Mouse (Mus musculus): ENCODE data around the gene Ankrd55. TPM values are rescaled to one million over a fixed set of nuclear protein-coding genes. Genes with fewer than 3 reads are reported as not detected.

Ankrd55 gene
- polyA plus RNA-seq, 1 experiment, result not detected

- TF ChIP-seq POLR2A (IDR thresholded peaks at IDR 0.05; ENCODE audit: insufficient read depth, low read length) (no peak), CTCF (IDR thresholded peaks at IDR 0.05; ENCODE audit: low read depth, low read length) (no peak), EP300 (IDR thresholded peaks at IDR 0.05; ENCODE audit: insufficient read depth, low read depth, low read length) (no peak)
- H3K4me3 ChIP-seq (ENCODE audit: low read depth, low read length), result no peak overlapping the region
- H3K4me1 ChIP-seq (ENCODE audit: control insufficient read depth, insufficient read depth, low read length), result no peaks in the 10 kb centered on the region
- no peak overlapping the region for H3K9ac ChIP-seq (ENCODE audit: low read depth, poor library complexity, severe bottlenecking)
- no peak overlapping the region for H3K27ac ChIP-seq (ENCODE audit: insufficient read depth, low read length)
- H3K9me3 ChIP-seq (replicated peaks; ENCODE audit: control insufficient read depth, insufficient read depth, low read length, poor library complexity, severe bottlenecking), result no peaks in the 10 kb centered on the region
- H3K36me3 ChIP-seq (ENCODE audit: control insufficient read depth, insufficient read depth, low read length, poor library complexity, severe bottlenecking), result no peaks in the 10 kb centered on the region
- no peaks in the 10 kb centered on the region for H3K27me3 ChIP-seq (ENCODE audit: control insufficient read depth, insufficient read depth, low read length, poor library complexity, severe bottlenecking)
These were observed 116.5 kb downstream of the Ankrd55 start for GRCm38 (mm10) chr13:112404723-112405122.

GRCm38 (mm10) chr13:112405184-112405583 lies 116.9 kb downstream of the Ankrd55 start:
- Histone ChIP-seq H3K4me3 (ENCODE audit: low read depth, low read length) (no peak overlapping the region), H3K9ac (ENCODE audit: low read depth, poor library complexity, severe bottlenecking) (no peak overlapping the region), H3K36me3 (ENCODE audit: control insufficient read depth, insufficient read depth, low read length, poor library complexity, severe bottlenecking) (no peaks in the 10 kb centered on the region), H3K9me3 (replicated peaks; ENCODE audit: control insufficient read depth, insufficient read depth, low read length, poor library complexity, severe bottlenecking) (no peaks in the 10 kb centered on the region), H3K27ac (ENCODE audit: insufficient read depth, low read length) (no peak overlapping the region), H3K27me3 (ENCODE audit: control insufficient read depth, insufficient read depth, low read length, poor library complexity, severe bottlenecking) (no peaks in the 10 kb centered on the region), H3K4me1 (ENCODE audit: control insufficient read depth, insufficient read depth, low read length) (no peaks in the 10 kb centered on the region)
- no peak for TF ChIP-seq CTCF (IDR thresholded peaks at IDR 0.05; ENCODE audit: low read depth, low read length)
- TF ChIP-seq EP300 (IDR thresholded peaks at IDR 0.05; ENCODE audit: insufficient read depth, low read depth, low read length), result no peak
- no peak for TF ChIP-seq POLR2A (IDR thresholded peaks at IDR 0.05; ENCODE audit: insufficient read depth, low read length)

- Histone ChIP-seq H3K27me3 (ENCODE audit: control insufficient read depth, insufficient read depth, low read length, poor library complexity, severe bottlenecking) (no peaks in the 10 kb centered on the region), H3K9me3 (replicated peaks; ENCODE audit: control insufficient read depth, insufficient read depth, low read length, poor library complexity, severe bottlenecking) (peaks cover 6% of the 10 kb centered on the region; the same call in 1 of the 2 replicates), H3K4me3 (ENCODE audit: low read depth, low read length) (no peak overlapping the region), H3K36me3 (ENCODE audit: control insufficient read depth, insufficient read depth, low read length, poor library complexity, severe bottlenecking) (no peaks in the 10 kb centered on the region), H3K27ac (ENCODE audit: insufficient read depth, low read length) (no peak overlapping the region), H3K9ac (ENCODE audit: low read depth, poor library complexity, severe bottlenecking) (no peak overlapping the region), H3K4me1 (ENCODE audit: control insufficient read depth, insufficient read depth, low read length) (no peaks in the 10 kb centered on the region)
- TF ChIP-seq EP300 (IDR thresholded peaks at IDR 0.05; ENCODE audit: insufficient read depth, low read depth, low read length) (no peak), POLR2A (IDR thresholded peaks at IDR 0.05; ENCODE audit: insufficient read depth, low read length) (no peak), CTCF (IDR thresholded peaks at IDR 0.05; ENCODE audit: low read depth, low read length) (no peak)
These were observed 118.4 kb downstream of the Ankrd55 start for GRCm38 (mm10) chr13:112406618-112407017.

GRCm38 (mm10) chr13:112407181-112407700 lies 119.0 kb downstream of the Ankrd55 start:
- no peak for TF ChIP-seq EP300 (IDR thresholded peaks at IDR 0.05; ENCODE audit: insufficient read depth, low read depth, low read length)
- TF ChIP-seq CTCF (IDR thresholded peaks at IDR 0.05; ENCODE audit: low read depth, low read length), result no peak
- TF ChIP-seq POLR2A (IDR thresholded peaks at IDR 0.05; ENCODE audit: insufficient read depth, low read length), result no peak
- H3K27ac ChIP-seq (ENCODE audit: insufficient read depth, low read length), result no peak overlapping the region

GRCm38 (mm10) chr13:112407776-112408490 lies 119.7 kb downstream of the Ankrd55 start:
- TF ChIP-seq POLR2A (IDR thresholded peaks at IDR 0.05; ENCODE audit: insufficient read depth, low read length) (no peak), CTCF (IDR thresholded peaks at IDR 0.05; ENCODE audit: low read depth, low read length) (no peak), EP300 (IDR thresholded peaks at IDR 0.05; ENCODE audit: insufficient read depth, low read depth, low read length) (no peak)
- Histone ChIP-seq H3K9ac (ENCODE audit: low read depth, poor library complexity, severe bottlenecking) (no peak overlapping the region), H3K4me3 (ENCODE audit: low read depth, low read length) (no peak overlapping the region), H3K9me3 (replicated peaks; ENCODE audit: control insufficient read depth, insufficient read depth, low read length, poor library complexity, severe bottlenecking) (peaks cover 6% of the 10 kb centered on the region; the same call in 1 of the 2 replicates), H3K27ac (ENCODE audit: insufficient read depth, low read length) (no peak overlapping the region), H3K4me1 (ENCODE audit: control insufficient read depth, insufficient read depth, low read length) (peaks cover 2% of the 10 kb centered on the region), H3K36me3 (ENCODE audit: control insufficient read depth, insufficient read depth, low read length, poor library complexity, severe bottlenecking) (no peaks in the 10 kb centered on the region), H3K27me3 (ENCODE audit: control insufficient read depth, insufficient read depth, low read length, poor library complexity, severe bottlenecking) (no peaks in the 10 kb centered on the region)

More at GRCm38 (mm10) chr13:112407181-112407700, 119.0 kb downstream of the Ankrd55 start:
- Histone ChIP-seq H3K27me3 (ENCODE audit: control insufficient read depth, insufficient read depth, low read length, poor library complexity, severe bottlenecking) (no peaks in the 10 kb centered on the region), H3K4me1 (ENCODE audit: control insufficient read depth, insufficient read depth, low read length) (peaks cover 2% of the 10 kb centered on the region), H3K4me3 (ENCODE audit: low read depth, low read length) (no peak overlapping the region), H3K9me3 (replicated peaks; ENCODE audit: control insufficient read depth, insufficient read depth, low read length, poor library complexity, severe bottlenecking) (peaks cover 6% of the 10 kb centered on the region; the same call in 1 of the 2 replicates), H3K9ac (ENCODE audit: low read depth, poor library complexity, severe bottlenecking) (no peak overlapping the region), H3K36me3 (ENCODE audit: control insufficient read depth, insufficient read depth, low read length, poor library complexity, severe bottlenecking) (no peaks in the 10 kb centered on the region)

GRCm38 (mm10) chr13:112408701-112409100 lies 120.5 kb downstream of the Ankrd55 start:
- H3K27me3 ChIP-seq (ENCODE audit: control insufficient read depth, insufficient read depth, low read length, poor library complexity, severe bottlenecking), result no peaks in the 10 kb centered on the region
- no peak overlapping the region for H3K9ac ChIP-seq (ENCODE audit: low read depth, poor library complexity, severe bottlenecking)
- H3K36me3 ChIP-seq (ENCODE audit: control insufficient read depth, insufficient read depth, low read length, poor library complexity, severe bottlenecking), result no peaks in the 10 kb centered on the region
- peaks cover 4% of the 10 kb centered on the region for H3K4me1 ChIP-seq (ENCODE audit: control insufficient read depth, insufficient read depth, low read length)
- H3K9me3 ChIP-seq (replicated peaks; ENCODE audit: control insufficient read depth, insufficient read depth, low read length, poor library complexity, severe bottlenecking), result peaks cover 6% of the 10 kb centered on the region; the same call in 1 of the 2 replicates
- no peak for TF ChIP-seq POLR2A (IDR thresholded peaks at IDR 0.05; ENCODE audit: insufficient read depth, low read length)
- TF ChIP-seq CTCF (IDR thresholded peaks at IDR 0.05; ENCODE audit: low read depth, low read length), result no peak
- no peak for TF ChIP-seq EP300 (IDR thresholded peaks at IDR 0.05; ENCODE audit: insufficient read depth, low read depth, low read length)
- no peak overlapping the region for H3K27ac ChIP-seq (ENCODE audit: insufficient read depth, low read length)
- no peak overlapping the region for H3K4me3 ChIP-seq (ENCODE audit: low read depth, low read length)
